Mouse (Mus musculus) liver, postnatal 0 days (tissue): ENCODE data around the gene Wdr25.

Source experiments
- CTCF ChIP-seq: sonication (generic); IDR thresholded peaks from 2 replicates; pipeline ENCODE4 v1.5.1; 2016; ENCODE audit warnings: antibody characterized with exemption, low read depth
- EP300 ChIP-seq: IDR thresholded peaks from 2 replicates; pipeline ENCODE4 v1.6.1; 2016; ENCODE audit warnings: antibody characterized with exemption, low read depth, mild to moderate bottlenecking

DNA sequence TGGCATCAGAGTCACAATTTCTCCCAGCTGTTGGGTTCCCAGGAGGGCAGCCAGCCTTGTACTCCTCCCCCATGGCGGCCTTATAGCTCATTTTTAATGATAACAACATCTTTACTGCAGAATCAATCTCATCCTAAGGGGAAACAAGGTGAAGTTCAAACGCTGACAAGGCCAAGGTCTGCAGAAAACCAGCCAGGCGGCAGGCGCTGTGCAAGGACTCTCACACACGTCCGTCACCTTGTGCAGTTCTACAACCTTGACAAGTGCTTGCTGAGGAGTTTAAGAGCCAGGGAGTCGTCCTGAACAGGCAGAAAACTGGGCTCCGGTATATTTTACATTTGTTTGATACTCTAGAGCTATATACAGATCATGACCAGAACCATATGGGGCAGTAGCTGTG, 10.7 kb upstream of the Wdr25 start:
- no peak for TF ChIP-seq CTCF
- no peak for TF ChIP-seq EP300
